Mouse (Mus musculus) liver, embryonic 16.5 days (tissue): ENCODE results near the gene Tent4b. TPM values are rescaled to one million over a fixed set of nuclear protein-coding genes. Genes with fewer than 3 reads are reported as not detected.
A peak's percentile ranks its signal among the peaks of the same experiment; 100 is the strongest.

Source experiments
- ATAC-seq: fragments of 200-750 bp; cut with Nextera tagmentation; 2 replicates; pipeline ENCODE4 v1.8.0; 2017; ENCODE audit warnings: low read depth, mild to moderate bottlenecking, moderate number of reproducible peaks, moderate library complexity
- H3K27ac ChIP-seq: fragments of 300-500 bp; sonication (generic); 2 replicates; pipeline ENCODE4 v1.5.1; 2014; ENCODE audit warnings: mild to moderate bottlenecking, low read length
- H3K27me3 ChIP-seq: fragments of 300-500 bp; sonication (generic); 2 replicates; pipeline ENCODE4 v1.6.1; 2014; ENCODE audit warnings: low read depth, low read length, mixed read lengths; ENCODE audit not compliant: control insufficient read depth, insufficient read depth
- H3K36me3 ChIP-seq: fragments of 300-500 bp; sonication (generic); 2 replicates; pipeline ENCODE4 v1.6.1; 2014; ENCODE audit warnings: mild to moderate bottlenecking; ENCODE audit not compliant: control insufficient read depth, insufficient read depth
- H3K4me1 ChIP-seq: fragments of 300-500 bp; sonication (generic); 2 replicates; pipeline ENCODE4 v1.6.1; 2014; ENCODE audit warnings: low read depth, low read length, mixed read lengths; ENCODE audit not compliant: control insufficient read depth
- H3K4me2 ChIP-seq: fragments of 300-500 bp; sonication (generic); 2 replicates; pipeline ENCODE4 v1.6.1; 2014; ENCODE audit warnings: low read depth, low read length, mixed read lengths
- H3K4me3 ChIP-seq: fragments of 300-500 bp; sonication (generic); 2 replicates; pipeline ENCODE4 v1.5.1; 2014; ENCODE audit warnings: low read depth, mild to moderate bottlenecking, low read length
- H3K9ac ChIP-seq: fragments of 300-500 bp; sonication (generic); 2 replicates; pipeline ENCODE4 v1.6.1; 2014; ENCODE audit warnings: low read depth, low read length
- H3K9me3 ChIP-seq: fragments of 300-500 bp; sonication (generic); replicated peaks from 2 replicates; pipeline ENCODE4 v1.6.1; 2016; ENCODE audit warnings: low read length; ENCODE audit not compliant: control insufficient read depth
- WGBS: fragments of 180-500 bp; shearing (Covaris S2); extraction: QIAGEN DNeasy Blood & Tissue Kit; methylation state at CpG from one replicate; pipeline ENCODE4 v1.1.7; 2014; ENCODE audit not compliant: insufficient replicate concordance; 5-methylcytosine and 5-hydroxymethylcytosine counted together
- polyA plus RNA-seq: library from polyadenylated mRNA; unstranded; fragments of >200 nt; fragmentation: Nextera tagmentation; extraction: Ambion mirVana; gene quantifications from 2 replicates; pipeline ENCODE4 v1.2.1, GENCODE M21; 2015

The Tent4b gene
- polyA plus RNA-seq, 1 experiment from 2014 or later = 2.5 TPM

GRCm38 (mm10) chr8:88290326-88291304, 91.6 kb downstream of the Tent4b start:
- H3K4me1 ChIP-seq = peaks cover 57% of the 10 kb centered on the region
- no peaks in the 10 kb centered on the region for H3K27me3 ChIP-seq
- WGBS = 59% methylated on average over 13 of the region's 13 CpGs
- ATAC-seq = no peak
- no peaks in the 10 kb centered on the region; the same call in 1 of the 2 replicates for H3K36me3 ChIP-seq
- H3K27ac ChIP-seq = peak overlapping the region; percentile 44; the same call in 1 of the 2 replicates
- no peaks in the 10 kb centered on the region for H3K9me3 ChIP-seq
- H3K9ac ChIP-seq = no peak overlapping the region
- no peak overlapping the region for H3K4me2 ChIP-seq
- no peak overlapping the region for H3K4me3 ChIP-seq

DNA sequence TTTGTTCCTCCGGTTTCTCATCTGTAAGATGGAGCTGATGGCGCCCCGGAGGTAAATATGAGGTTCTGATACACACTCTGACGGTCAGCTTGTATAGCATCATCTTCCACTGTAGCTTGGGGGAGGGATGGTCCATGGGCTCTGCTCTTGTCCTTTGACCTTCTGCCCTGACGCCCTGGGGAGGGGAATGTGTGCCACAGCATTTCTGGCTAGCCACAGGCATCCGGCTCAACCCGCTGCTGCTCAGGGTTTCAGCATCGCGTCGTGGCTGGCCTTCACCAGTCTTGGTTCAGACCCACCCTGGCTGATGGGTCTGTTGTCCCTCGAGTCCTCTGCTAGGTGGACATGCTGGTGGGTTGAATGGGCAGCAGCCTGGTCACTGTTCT, 92.3 kb downstream of the Tent4b start:
- Histone ChIP-seq H3K4me1 (peaks cover 50% of the 10 kb centered on the region), H3K27me3 (no peaks in the 10 kb centered on the region), H3K9me3 (no peaks in the 10 kb centered on the region), H3K4me3 (no peak overlapping the region), H3K27ac (no peak overlapping the region), H3K4me2 (no peak overlapping the region), H3K36me3 (no peaks in the 10 kb centered on the region; the same call in 1 of the 2 replicates), H3K9ac (no peak overlapping the region)
- 75% methylated on average over 11 of the region's 11 CpGs for WGBS
- no peak for ATAC-seq

DNA sequence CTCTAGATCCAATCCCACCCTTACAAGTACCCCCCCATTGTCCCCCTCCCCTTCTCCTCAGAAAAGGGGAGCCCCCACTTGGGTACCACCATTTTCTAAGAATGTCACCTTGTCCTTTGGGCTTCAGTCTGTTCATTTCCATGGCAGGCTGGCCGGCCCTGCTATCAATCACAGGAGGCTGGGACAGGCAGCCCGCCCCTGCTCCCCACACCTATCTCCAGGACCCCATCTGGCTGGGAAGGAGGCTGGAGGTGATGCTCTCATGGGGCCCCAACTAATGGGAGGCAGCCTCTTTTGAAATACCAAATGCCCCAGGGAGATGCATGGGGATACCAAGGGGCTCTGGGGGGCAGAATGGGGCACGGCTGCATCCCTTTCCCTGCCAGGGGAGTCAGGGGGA, 93.9 kb downstream of the Tent4b start:
- no peak overlapping the region for H3K9ac ChIP-seq
- 0 out of 2 replicates have a peak overlapping the region, but pooled peaks have one; percentile 42 for H3K27ac ChIP-seq
- H3K4me2 ChIP-seq = peak overlapping the region; percentile 27; the same call in 1 of the 2 replicates
- WGBS = 39% methylated on average over 3 of the region's 3 CpGs
- ATAC-seq = no peak
- no peaks in the 10 kb centered on the region; the same call in 1 of the 2 replicates for H3K36me3 ChIP-seq
- no peaks in the 10 kb centered on the region for H3K27me3 ChIP-seq
- H3K4me3 ChIP-seq = no peak overlapping the region
- H3K9me3 ChIP-seq = no peaks in the 10 kb centered on the region
- H3K4me1 ChIP-seq = peaks cover 55% of the 10 kb centered on the region

DNA sequence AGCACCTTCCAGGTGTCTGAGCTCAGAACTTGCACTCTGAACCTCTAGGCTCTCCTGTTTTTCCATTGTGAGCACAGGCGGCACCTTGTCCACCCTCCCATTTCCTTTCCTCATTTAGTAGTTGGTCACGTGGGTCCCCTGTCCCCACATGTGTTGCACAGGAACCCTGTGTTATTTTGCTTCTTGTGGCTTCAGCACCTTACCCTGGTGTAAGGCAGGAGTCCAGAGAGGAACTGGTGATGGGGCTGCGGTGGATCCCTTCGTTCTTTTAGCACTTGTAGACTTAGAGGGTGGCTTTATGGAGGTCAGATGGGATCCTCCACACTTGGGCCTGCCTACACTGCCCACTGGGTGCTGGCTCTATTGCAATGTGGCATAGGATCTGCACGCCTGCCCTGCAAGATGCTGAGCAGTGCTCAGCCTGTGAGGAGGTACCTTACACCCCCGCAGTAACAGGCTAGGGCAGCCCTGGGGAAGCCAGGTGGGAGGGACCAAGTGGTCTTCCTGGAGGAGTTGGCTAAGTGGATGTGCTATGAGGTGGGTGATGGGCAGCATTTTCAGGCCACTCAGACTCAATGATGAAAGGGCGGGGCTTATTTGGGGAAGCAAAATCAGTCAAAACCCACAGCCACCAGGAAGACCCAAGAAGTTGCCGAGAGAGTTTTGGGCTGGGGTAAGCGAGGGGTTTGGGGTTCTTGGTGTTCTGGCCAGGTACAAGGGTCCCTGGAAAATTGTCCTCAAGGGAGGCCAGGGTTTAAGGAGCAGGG, 94.8 kb downstream of the Tent4b start:
- Histone ChIP-seq H3K9ac (peak overlapping the region; percentile 1; the same call in 1 of the 2 replicates), H3K4me1 (peaks cover 55% of the 10 kb centered on the region), H3K27ac (peak overlapping the region; percentile 42; the same call in 1 of the 2 replicates), H3K27me3 (no peaks in the 10 kb centered on the region), H3K9me3 (no peaks in the 10 kb centered on the region), H3K36me3 (no peaks in the 10 kb centered on the region; the same call in 1 of the 2 replicates), H3K4me2 (0 out of 2 replicates have a peak overlapping the region, but pooled peaks have one; percentile 27), H3K4me3 (peak overlapping the region; percentile 37)
- ATAC-seq = no peak
- WGBS = 29% methylated on average over 9 of the region's 9 CpGs

DNA sequence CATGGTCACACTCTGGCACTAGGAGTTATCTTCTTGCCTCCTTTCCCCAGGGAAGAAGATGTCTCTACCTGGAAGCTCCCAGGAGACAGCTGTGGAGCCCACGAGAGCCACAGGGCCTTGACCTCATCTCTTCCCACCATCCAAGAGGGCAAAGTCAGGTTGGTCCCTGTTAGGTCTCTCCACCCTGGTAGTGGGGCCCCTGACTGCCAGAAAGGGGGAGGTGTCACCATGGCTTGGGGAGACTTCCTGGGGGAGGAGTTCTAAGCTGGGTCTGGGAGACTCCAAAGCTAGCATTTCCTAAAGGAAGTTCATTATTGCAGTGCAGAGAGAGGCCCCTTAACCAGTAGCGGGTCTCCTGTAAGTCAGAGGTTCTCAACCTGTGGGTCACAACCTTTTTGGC, 96.0 kb downstream of the Tent4b start:
- peak overlapping the region; percentile 37 for H3K4me3 ChIP-seq
- peak overlapping the region; percentile 61 for H3K27ac ChIP-seq
- peaks cover 58% of the 10 kb centered on the region for H3K4me1 ChIP-seq
- no peak for ATAC-seq
- 42% methylated on average over 2 of the region's 2 CpGs for WGBS
- peak overlapping the region; percentile 1 for H3K9ac ChIP-seq
- no peaks in the 10 kb centered on the region; the same call in 1 of the 2 replicates for H3K36me3 ChIP-seq
- peak overlapping the region; percentile 27; the same call in 1 of the 2 replicates for H3K4me2 ChIP-seq
- H3K27me3 ChIP-seq = no peaks in the 10 kb centered on the region
- no peaks in the 10 kb centered on the region for H3K9me3 ChIP-seq

GRCm38 (mm10) chr8:88297976-88298732, 99.1 kb downstream of the Tent4b start:
- Histone ChIP-seq H3K4me2 (peak overlapping the region; percentile 47), H3K9me3 (no peaks in the 10 kb centered on the region), H3K36me3 (no peaks in the 10 kb centered on the region; the same call in 1 of the 2 replicates), H3K27me3 (no peaks in the 10 kb centered on the region), H3K4me1 (peaks cover 81% of the 10 kb centered on the region), H3K9ac (no peak overlapping the region; the same call in 1 of the 2 replicates), H3K27ac (peak overlapping the region; percentile 91), H3K4me3 (peak overlapping the region; percentile 0)
- peak; percentile 76 for ATAC-seq
- WGBS = 15% methylated on average over 12 of the region's 12 CpGs

DNA sequence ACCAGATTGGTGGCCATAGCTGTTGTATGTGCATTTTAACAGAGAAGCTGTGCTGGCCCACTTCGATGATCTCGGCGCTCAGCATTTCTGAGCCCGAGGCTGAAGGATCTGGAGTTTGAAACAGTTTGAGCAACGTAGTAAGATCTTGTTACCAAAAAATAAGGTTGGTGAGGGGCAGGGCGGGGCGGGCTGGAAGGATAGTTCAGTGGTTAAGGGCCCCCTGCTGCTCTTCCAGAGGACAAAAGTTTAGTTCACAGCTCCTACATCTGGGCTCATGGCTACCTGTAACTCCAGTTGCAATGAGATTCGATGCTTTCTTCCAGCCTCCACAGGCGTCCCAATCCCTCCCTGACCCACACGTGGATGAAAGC, 99.7 kb downstream of the Tent4b start:
- ATAC-seq = no peak
- Histone ChIP-seq H3K9me3 (no peaks in the 10 kb centered on the region), H3K36me3 (no peaks in the 10 kb centered on the region; the same call in 1 of the 2 replicates), H3K4me1 (peaks cover 80% of the 10 kb centered on the region), H3K9ac (peak overlapping the region; percentile 63; the same call in 1 of the 2 replicates), H3K27me3 (no peaks in the 10 kb centered on the region), H3K4me3 (peak overlapping the region; percentile 0; the same call in 1 of the 2 replicates), H3K27ac (peak overlapping the region; percentile 91), H3K4me2 (peak overlapping the region; percentile 47)
- WGBS = 66% methylated on average over 10 of the region's 10 CpGs

GRCm38 (mm10) chr8:88299907-88300603, 101.0 kb downstream of the Tent4b start:
- WGBS = 18% methylated on average over 10 of the region's 10 CpGs
- ATAC-seq = peak; percentile 83
- no peaks in the 10 kb centered on the region for H3K9me3 ChIP-seq
- peak overlapping the region; percentile 65 for H3K4me2 ChIP-seq
- H3K27ac ChIP-seq = peak overlapping the region; percentile 91
- peaks cover 71% of the 10 kb centered on the region for H3K4me1 ChIP-seq
- H3K4me3 ChIP-seq = peak overlapping the region; percentile 54
- no peaks in the 10 kb centered on the region for H3K27me3 ChIP-seq
- H3K36me3 ChIP-seq = no peaks in the 10 kb centered on the region; the same call in 1 of the 2 replicates
- H3K9ac ChIP-seq = peak overlapping the region; percentile 63
